In the genomic region with DNA sequence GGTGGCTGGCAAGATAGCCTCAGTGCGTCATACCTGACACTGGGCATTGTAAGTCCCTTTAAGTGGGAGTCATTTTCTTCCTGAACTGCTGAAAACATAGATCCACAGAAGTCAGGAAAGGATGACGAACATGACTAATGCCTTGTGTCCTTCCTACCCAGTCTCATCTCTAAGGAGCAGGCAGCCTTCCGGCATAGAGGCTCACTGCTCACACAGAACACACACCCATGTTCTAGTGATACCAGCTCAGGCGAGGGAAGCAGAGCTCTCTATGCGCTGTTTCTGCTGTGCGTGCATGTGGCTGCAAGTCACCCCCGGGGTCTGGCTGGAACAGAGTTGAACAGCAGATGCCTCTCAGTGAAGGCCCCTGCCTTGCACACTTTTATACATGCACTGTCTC, we compare ENCODE assay signal across 27 mouse cellular contexts. TPM values are rescaled to one million over a fixed set of nuclear protein-coding genes. Genes with fewer than 3 reads are reported as not detected.
A peak's percentile ranks its signal among the peaks of the same experiment; 100 is the strongest.
DNase-seq lines count a peak whose midpoint lies in the region; ATAC-seq and TF ChIP-seq lines count a peak whose summit lies in the region.
"Had no signal": no experiment of that assay in that cellular context is flagged by ENCODE, and none has a peak within 500 bp of the region (broad histone marks: within the 10 kb centered on the region; RNA-seq: fewer than 3 reads in every experiment).

No protein-coding gene starts in this region.

- 55% methylated on average over 7 of the region's 7 CpGs for WGBS in heart, embryonic 13.5 days
- WGBS in stomach, postnatal 0 days = 70% methylated on average over 7 of the region's 7 CpGs

- no peak overlapping the region for H3K4me3 ChIP-seq in heart, embryonic 13.5 days
- no peak overlapping the region for H3K4me3 ChIP-seq in stomach, postnatal 0 days (ENCODE audit: low read depth, low read length)

- H3K27ac ChIP-seq in heart, embryonic 13.5 days (replicated peaks) = no peak overlapping the region
- no peak overlapping the region for H3K27ac ChIP-seq in stomach, postnatal 0 days (replicated peaks)

- DNase-seq in frontal cortex, postnatal 25 days (ENCODE audit: low spot score in 2 of 2) = no peak
- peak; percentile 81 for DNase-seq in heart, adult 11 months
- no peak for DNase-seq in heart, postnatal 10 days
- no peak for DNase-seq in heart, adult 9 months (ENCODE audit: low spot score in 2 of 2)
- DNase-seq in stomach, postnatal 0 days (ENCODE audit: low spot score) = no peak
- no peak for DNase-seq in layer of hippocampus, postnatal 10 days (ENCODE audit: low spot score in 2 of 2)
- DNase-seq: adrenal gland, adult 2 months; adrenal gland, adult 8-10 months; adrenal gland, postnatal 10 days; adrenal gland, postnatal 14 days; adrenal gland, postnatal 25 days; adrenal gland, postnatal 36 days; B cell, adult 2 months; cerebellum, adult 11 months; cerebellum, adult 11-12 months had no signal

- no peak overlapping the region for H3K4me2 ChIP-seq in heart, embryonic 13.5 days
- no peak overlapping the region for H3K4me2 ChIP-seq in stomach, postnatal 0 days (replicated peaks; ENCODE audit: low read depth)

- no peak for TF ChIP-seq EP300 in stomach, postnatal 0 days (optimal IDR thresholded peaks at IDR 0.05)

- no peaks in the 10 kb centered on the region for H3K27me3 ChIP-seq in heart, embryonic 13.5 days (replicated peaks)
- H3K27me3 ChIP-seq in stomach, postnatal 0 days (ENCODE audit: control insufficient read depth, insufficient read depth, low read length) = no peaks in the 10 kb centered on the region
- H3K27me3 ChIP-seq: CH12.LX, Patski had no signal

- intact Hi-C loops in heart, postnatal 10 days (cut with DNase I) = no loop called here

- no peak for TF ChIP-seq CTCF in stomach, postnatal 0 days (IDR thresholded peaks at IDR 0.05; ENCODE audit: low read depth)

- H3K36me3 ChIP-seq in heart, embryonic 13.5 days = no peaks in the 10 kb centered on the region
- H3K36me3 ChIP-seq in stomach, postnatal 0 days (ENCODE audit: control insufficient read depth, insufficient read depth, low read length) = no peaks in the 10 kb centered on the region
- H3K36me3 ChIP-seq: G1E had no signal

- H3K4me1 ChIP-seq in heart, embryonic 13.5 days = peaks cover 5% of the 10 kb centered on the region
- no peaks in the 10 kb centered on the region for H3K4me1 ChIP-seq in stomach, postnatal 0 days (replicated peaks; ENCODE audit: control insufficient read depth, insufficient read depth)

- ATAC-seq in frontal cortex, adult (ENCODE audit: low TSS enrichment) = peak; percentile 82
- no peak for ATAC-seq in heart, embryonic 13.5 days (ENCODE audit: extremely low read depth, insufficient number of reproducible peaks, low FRiP score, low TSS enrichment)
- 0 out of 2 replicates have a peak, but pooled peaks have one; percentile 51 for ATAC-seq in stomach, postnatal 0 days (ENCODE audit: low FRiP score, low TSS enrichment)
- ATAC-seq: activated CD4-positive, CD25-positive, alpha-beta regulatory T cell, adult 4 months; CD4-positive, CD25-positive, alpha-beta regulatory T cell, adult 4 months; Patski had no signal

- no peaks in the 10 kb centered on the region for H3K9me3 ChIP-seq in heart, embryonic 13.5 days
- no peaks in the 10 kb centered on the region for H3K9me3 ChIP-seq in stomach, postnatal 0 days (ENCODE audit: control insufficient read depth, low read length)
- H3K9me3 ChIP-seq: G1E had no signal

- peak overlapping the region; percentile 50; the same call in 1 of the 2 replicates for H3K9ac ChIP-seq in heart, embryonic 13.5 days
- no peak overlapping the region for H3K9ac ChIP-seq in stomach, postnatal 0 days (ENCODE audit: low read length)

RNA-seq across cellular contexts. Expression of a gene that starts 14.8 kb away (rescaled TPM):
- total RNA-seq in heart, postnatal 10 days (2021) = 1 to 10 TPM; 6.2 to 7.9 TPM
- 17.4 and 19.3 TPM in 2 replicates for polyA plus RNA-seq in heart, embryonic 13.5 days (2015; fragmentation: Nextera tagmentation; extraction: Ambion mirVana)
- polyA plus RNA-seq in stomach, postnatal 0 days (2015; fragmentation: Nextera tagmentation; extraction: Ambion mirVana) = 34.4 and 40.2 TPM in 2 replicates
- total RNA-seq in layer of hippocampus, postnatal 10 days (2021) = under 1 TPM; 0.30 to 0.80 TPM
- total RNA-seq: CH12.LX, MEL had no signal
- polyA plus RNA-seq: activated CD4-positive, CD25-positive, alpha-beta regulatory T cell, adult 4 months; CD4-positive, CD25-positive, alpha-beta regulatory T cell, adult 4 months; G1E; Patski had no signal

RNA-seq across cellular contexts. Expression of a gene that starts 43.2 kb away (rescaled TPM):
- 10 to 100 TPM; 10.1 to 13.0 TPM for total RNA-seq in heart, postnatal 10 days (2021)
- polyA plus RNA-seq in heart, embryonic 13.5 days (2015; fragmentation: Nextera tagmentation; extraction: Ambion mirVana) = 26.9 and 27.3 TPM in 2 replicates
- polyA plus RNA-seq in stomach, postnatal 0 days (2015; fragmentation: Nextera tagmentation; extraction: Ambion mirVana) = 9.1 and 9.3 TPM in 2 replicates
- 10 to 100 TPM; 27.7 to 31.2 TPM for total RNA-seq in layer of hippocampus, postnatal 10 days (2021)
- total RNA-seq: CH12.LX, G1E, MEL had no signal
- polyA plus RNA-seq: G1E had no signal

RNA-seq across cellular contexts. Expression of a gene that starts 43.2 kb away (rescaled TPM):
- total RNA-seq in heart, postnatal 10 days (2021) = not detected
- not detected in 2 replicates for polyA plus RNA-seq in heart, embryonic 13.5 days (2015; fragmentation: Nextera tagmentation; extraction: Ambion mirVana)
- polyA plus RNA-seq in stomach, postnatal 0 days (2015; fragmentation: Nextera tagmentation; extraction: Ambion mirVana) = not detected in 2 replicates
- not detected for total RNA-seq in layer of hippocampus, postnatal 10 days (2021)
- total RNA-seq: adrenal gland, adult 18-20 months; adrenal gland, adult 2 months; adrenal gland, adult 8-10 months; adrenal gland, postnatal 10 days; adrenal gland, postnatal 14 days; adrenal gland, postnatal 25 days; adrenal gland, postnatal 36 days; adrenal gland, postnatal 4 days; CH12.LX; MEL had no signal
- polyA plus RNA-seq: activated CD4-positive, CD25-positive, alpha-beta regulatory T cell, adult 4 months; adrenal gland, adult 2 months; brain, embryonic 14.5 days; C2C12; CD4-positive, CD25-positive, alpha-beta regulatory T cell, adult 4 months; G1E; Patski had no signal
